ENCODE assay signal across 8 mouse cellular contexts in genomic region chr17:36271586-36272256, GRCm38 (mm10). TPM values are rescaled to one million over a fixed set of nuclear protein-coding genes. Genes with fewer than 3 reads are reported as not detected.
DNase-seq lines count a peak whose midpoint lies in the region; ATAC-seq lines count a peak whose summit lies in the region.

TSS of gene Trim39 (minus strand) at chr17:36272247.

- ATAC-seq in forebrain, embryonic 12.5 days (ENCODE audit: low FRiP score) = peak; percentile 81
- peak; percentile 87 for ATAC-seq in hindbrain, embryonic 14.5 days (ENCODE audit: low FRiP score)

- no peaks in the 10 kb centered on the region for H3K27me3 ChIP-seq in forebrain, embryonic 12.5 days
- H3K27me3 ChIP-seq in hindbrain, embryonic 14.5 days (ENCODE audit: control insufficient read depth, insufficient read depth, low read length) = no peaks in the 10 kb centered on the region

- H3K36me3 ChIP-seq in forebrain, embryonic 12.5 days (replicated peaks) = peaks cover 20% of the 10 kb centered on the region
- peaks cover 38% of the 10 kb centered on the region for H3K36me3 ChIP-seq in hindbrain, embryonic 14.5 days (replicated peaks; ENCODE audit: control insufficient read depth, insufficient read depth)

- H3K4me1 ChIP-seq in forebrain, embryonic 12.5 days = peaks cover 35% of the 10 kb centered on the region
- peaks cover 32% of the 10 kb centered on the region for H3K4me1 ChIP-seq in hindbrain, embryonic 14.5 days (replicated peaks; ENCODE audit: control insufficient read depth, insufficient read depth, low read length)

- peak; percentile 89 for DNase-seq in kidney, adult 11 months
- DNase-seq in kidney, postnatal 10 days = no peak
- DNase-seq in c-Kit-negative CD71-positive TER-119-positive erythroid progenitor cells, embryonic 14.5 days (ENCODE audit: low read depth, low spot score) = peak; percentile 74
- DNase-seq in hindbrain, embryonic 14.5 days (ENCODE audit: low spot score) = peak; percentile 78
- peak in 1 of 2 experiments; percentile 65 for DNase-seq in left cerebral cortex, postnatal 10 days (ENCODE audit: extremely low spot score in 1 of 2, low spot score in 2 of 2)
- DNase-seq in mesoderm, embryonic 11.5 days (ENCODE audit: low read depth, low spot score) = peak; percentile 77
- peak; percentile 87 for DNase-seq in spleen, adult 12 weeks (ENCODE audit: low spot score)

- peak within 1 kb of the TSS; percentile 92 for H3K4me3 ChIP-seq in forebrain, embryonic 12.5 days (replicated peaks)
- peak within 1 kb of the TSS; percentile 98 for H3K4me3 ChIP-seq in hindbrain, embryonic 14.5 days (replicated peaks; ENCODE audit: low read length)

- WGBS in forebrain, embryonic 12.5 days = 1% methylated on average over 41 of the region's 43 CpGs
- under 1% methylated on average over 43 of the region's 43 CpGs for WGBS in hindbrain, embryonic 14.5 days

- peak within 1 kb of the TSS; percentile 94 for H3K27ac ChIP-seq in forebrain, embryonic 12.5 days
- H3K27ac ChIP-seq in hindbrain, embryonic 14.5 days = peak within 1 kb of the TSS; percentile 98

- H3K9me3 ChIP-seq in forebrain, embryonic 12.5 days = no peaks in the 10 kb centered on the region
- H3K9me3 ChIP-seq in hindbrain, embryonic 14.5 days (ENCODE audit: control insufficient read depth, low read length) = no peaks in the 10 kb centered on the region

- H3K4me2 ChIP-seq in forebrain, embryonic 12.5 days = peak within 1 kb of the TSS; percentile 93
- H3K4me2 ChIP-seq in hindbrain, embryonic 14.5 days (replicated peaks) = peak within 1 kb of the TSS; percentile 97

- peak within 1 kb of the TSS; percentile 93 for H3K9ac ChIP-seq in forebrain, embryonic 12.5 days
- H3K9ac ChIP-seq in hindbrain, embryonic 14.5 days = peak within 1 kb of the TSS; percentile 96

- intact Hi-C loops in left cerebral cortex, postnatal 10 days (cut with DNase I) = no loop called here

RNA-seq across cellular contexts. Expression of gene Trim39, which starts in this region (rescaled TPM):
- 22.2 and 23.3 TPM in 2 replicates for polyA plus RNA-seq in forebrain, embryonic 12.5 days (2016; fragmentation: Nextera tagmentation; extraction: Ambion mirVana)
- 19.7 and 19.8 TPM in 2 replicates for polyA plus RNA-seq in hindbrain, embryonic 14.5 days (2014; fragmentation: Nextera tagmentation; extraction: Ambion mirVana)
- total RNA-seq in left cerebral cortex, postnatal 10 days (2021) = 10 to 100 TPM; 18.9 to 19.7 TPM
